Mouse (Mus musculus) midbrain, embryonic 12.5 days (tissue): Measurements from ENCODE around the gene Kcnh6. TPM values are rescaled to one million over a fixed set of nuclear protein-coding genes. Genes with fewer than 3 reads are reported as not detected.
"Not testable (repeated sequence)": the region's sequence is repeated elsewhere in the genome, so short reads cannot be mapped to it uniquely, and the experiment has no call there.

Source experiments
- ATAC-seq: fragments of 200-750 bp; cut with Nextera tagmentation; 2 replicates; pipeline ENCODE4 v1.8.0; 2017; ENCODE audit warnings: low read depth, moderate TSS enrichment, moderate library complexity; ENCODE audit not compliant: low FRiP score
- H3K27ac ChIP-seq: fragments of 300-500 bp; sonication (generic); replicated peaks from 2 replicates; pipeline ENCODE4 v1.5.1; 2016; ENCODE audit warnings: mild to moderate bottlenecking
- H3K27me3 ChIP-seq: fragments of 300-500 bp; sonication (generic); 2 replicates; pipeline ENCODE4 v1.6.1; 2016; ENCODE audit warnings: mild to moderate bottlenecking
- H3K36me3 ChIP-seq: fragments of 300-500 bp; sonication (generic); 2 replicates; pipeline ENCODE4 v1.6.1; 2016
- H3K4me1 ChIP-seq: fragments of 300-500 bp; sonication (generic); 2 replicates; pipeline ENCODE4 v1.6.1; 2016
- H3K4me2 ChIP-seq: fragments of 300-500 bp; sonication (generic); replicated peaks from 2 replicates; pipeline ENCODE4 v1.6.1; 2016; ENCODE audit warnings: mild to moderate bottlenecking, moderate library complexity
- H3K4me3 ChIP-seq: fragments of 300-500 bp; sonication (generic); 2 replicates; pipeline ENCODE4 v1.5.1; 2016; ENCODE audit warnings: mild to moderate bottlenecking
- H3K9ac ChIP-seq: fragments of 300-500 bp; sonication (generic); replicated peaks from 2 replicates; pipeline ENCODE4 v1.6.1; 2016; ENCODE audit warnings: mild to moderate bottlenecking, moderate library complexity
- H3K9me3 ChIP-seq: fragments of 300-500 bp; sonication (generic); 2 replicates; pipeline ENCODE4 v1.6.1; 2016; ENCODE audit warnings: mild to moderate bottlenecking
- WGBS: fragments of 180-500 bp; shearing (Covaris S2); methylation state at CpG from one replicate; pipeline ENCODE4 v1.1.7; 2016; 5-methylcytosine and 5-hydroxymethylcytosine counted together
- polyA plus RNA-seq: library from polyadenylated mRNA; unstranded; fragments of >200 nt; fragmentation: Nextera tagmentation; extraction: Ambion mirVana; gene quantifications from 2 replicates; pipeline ENCODE4 v1.2.1, GENCODE M21; 2016

The Kcnh6 gene
- polyA plus RNA-seq, 1 experiment from 2014 or later: 0.56 TPM

GRCm38 (mm10) chr11:106020051-106020763 lies 12.3 kb downstream of the Kcnh6 start:
- peak; percentile 56; the same call in 1 of the 2 replicates for ATAC-seq
- H3K27ac ChIP-seq: 0 out of 2 replicates have a peak overlapping the region, but pooled peaks have one; percentile 6
- peaks cover 37% of the 10 kb centered on the region for H3K27me3 ChIP-seq
- peaks cover 10% of the 10 kb centered on the region for H3K4me1 ChIP-seq
- 1% methylated on average over 50 of the region's 50 CpGs for WGBS
- peak overlapping the region; percentile 80 for H3K4me2 ChIP-seq
- peak overlapping the region; percentile 49 for H3K9ac ChIP-seq
- peak overlapping the region; percentile 43 for H3K4me3 ChIP-seq
- no peaks in the 10 kb centered on the region for H3K9me3 ChIP-seq
- no peaks in the 10 kb centered on the region for H3K36me3 ChIP-seq

GRCm38 (mm10) chr11:106025774-106026173 lies 17.9 kb downstream of the Kcnh6 start:
- no peak overlapping the region for H3K9ac ChIP-seq
- peaks cover 22% of the 10 kb centered on the region for H3K27me3 ChIP-seq
- ATAC-seq: no peak
- H3K36me3 ChIP-seq: no peaks in the 10 kb centered on the region
- WGBS: 84% methylated on average over 3 of the region's 3 CpGs
- H3K4me1 ChIP-seq: no peaks in the 10 kb centered on the region
- H3K4me2 ChIP-seq: no peak overlapping the region
- no peak overlapping the region for H3K4me3 ChIP-seq
- no peaks in the 10 kb centered on the region for H3K9me3 ChIP-seq
- no peak overlapping the region for H3K27ac ChIP-seq

GRCm38 (mm10) chr11:106026465-106027151 lies 18.7 kb downstream of the Kcnh6 start:
- Histone ChIP-seq H3K4me2 (no peak overlapping the region), H3K27me3 (peaks cover 15% of the 10 kb centered on the region), H3K27ac (no peak overlapping the region), H3K4me3 (no peak overlapping the region), H3K9me3 (no peaks in the 10 kb centered on the region), H3K9ac (no peak overlapping the region), H3K36me3 (no peaks in the 10 kb centered on the region), H3K4me1 (no peaks in the 10 kb centered on the region)
- ATAC-seq: no peak
- 41% methylated on average over 11 of the region's 11 CpGs for WGBS

- H3K4me2 ChIP-seq: no peak overlapping the region
- ATAC-seq: no peak
- H3K4me1 ChIP-seq: no peaks in the 10 kb centered on the region
- WGBS: 92% methylated on average over 5 of the region's 5 CpGs
- H3K4me3 ChIP-seq: no peak overlapping the region
- no peaks in the 10 kb centered on the region for H3K9me3 ChIP-seq
- no peak overlapping the region for H3K9ac ChIP-seq
- H3K27ac ChIP-seq: no peak overlapping the region
- no peaks in the 10 kb centered on the region for H3K36me3 ChIP-seq
- 0 out of 2 replicates have a peak, but pooled peaks cover 10% of the 10 kb centered on the region for H3K27me3 ChIP-seq
Measured at GRCm38 (mm10) chr11:106027607-106028006, 19.7 kb downstream of the Kcnh6 start.

GRCm38 (mm10) chr11:106032074-106032473 lies 24.1 kb downstream of the Kcnh6 start:
- Histone ChIP-seq H3K27ac (peak overlapping the region; percentile 73; the same call in 1 of the 2 replicates), H3K9ac (0 out of 2 replicates have a peak overlapping the region, but pooled peaks have one; percentile 37), H3K4me2 (peak overlapping the region; percentile 30), H3K4me1 (peaks cover 11% of the 10 kb centered on the region), H3K4me3 (peak overlapping the region; percentile 38)
- not testable (repeated sequence) for H3K9me3 ChIP-seq, ATAC-seq, H3K36me3 ChIP-seq, H3K27me3 ChIP-seq
- WGBS: 23% methylated on average over 12 of the region's 25 CpGs

GRCm38 (mm10) chr11:106033491-106033919 lies 25.6 kb downstream of the Kcnh6 start:
- Histone ChIP-seq H3K4me3 (peak overlapping the region; percentile 19; the same call in 1 of the 2 replicates), H3K27ac (peak overlapping the region; percentile 76), H3K9ac (peak overlapping the region; percentile 35), H3K4me1 (peaks cover 21% of the 10 kb centered on the region), H3K9me3 (no peaks in the 10 kb centered on the region), H3K4me2 (peak overlapping the region; percentile 37), H3K27me3 (no peaks in the 10 kb centered on the region), H3K36me3 (no peaks in the 10 kb centered on the region)
- ATAC-seq: no peak
- 35% methylated on average over 11 of the region's 11 CpGs for WGBS

GRCm38 (mm10) chr11:106034986-106035385 lies 27.1 kb downstream of the Kcnh6 start:
- 90% methylated on average over 9 of the region's 9 CpGs for WGBS
- no peak overlapping the region for H3K4me2 ChIP-seq
- H3K4me1 ChIP-seq: peaks cover 26% of the 10 kb centered on the region
- no peak overlapping the region for H3K4me3 ChIP-seq
- no peak for ATAC-seq
- no peaks in the 10 kb centered on the region for H3K36me3 ChIP-seq
- no peaks in the 10 kb centered on the region for H3K9me3 ChIP-seq
- H3K27me3 ChIP-seq: no peaks in the 10 kb centered on the region
- no peak overlapping the region for H3K9ac ChIP-seq
- H3K27ac ChIP-seq: no peak overlapping the region

- WGBS: under 1% methylated on average over 66 of the region's 66 CpGs
- H3K27ac ChIP-seq: peak within 1 kb of the TSS; percentile 91
- peak; percentile 99 for ATAC-seq
- no peaks in the 10 kb centered on the region for H3K36me3 ChIP-seq
- H3K9ac ChIP-seq: peak within 1 kb of the TSS; percentile 87
- H3K27me3 ChIP-seq: no peaks in the 10 kb centered on the region
- H3K4me1 ChIP-seq: peaks cover 26% of the 10 kb centered on the region
- no peaks in the 10 kb centered on the region for H3K9me3 ChIP-seq
- H3K4me3 ChIP-seq: peak within 1 kb of the TSS; percentile 99
- H3K4me2 ChIP-seq: peak within 1 kb of the TSS; percentile 73
Measured at GRCm38 (mm10) chr11:106036548-106037417, 28.9 kb downstream of the Kcnh6 start, which contains the start of gene Dcaf7. Dcaf7 (plus strand) TSS chr11:106036872.

- H3K4me3 ChIP-seq: peak overlapping the region; percentile 99
- peak overlapping the region; percentile 73 for H3K4me2 ChIP-seq
- H3K9ac ChIP-seq: peak overlapping the region; percentile 87
- peak overlapping the region; percentile 91 for H3K27ac ChIP-seq
- H3K27me3 ChIP-seq: no peaks in the 10 kb centered on the region
- WGBS: 0% methylated on average over 13 of the region's 13 CpGs
- H3K4me1 ChIP-seq: peaks cover 26% of the 10 kb centered on the region
- H3K9me3 ChIP-seq: no peaks in the 10 kb centered on the region
- H3K36me3 ChIP-seq: no peaks in the 10 kb centered on the region
- no peak; the same call in 1 of the 2 replicates for ATAC-seq
Measured at GRCm38 (mm10) chr11:106037418-106037751, 29.5 kb downstream of the Kcnh6 start.

- ATAC-seq: no peak
- H3K27me3 ChIP-seq: no peaks in the 10 kb centered on the region
Measured at GRCm38 (mm10) chr11:106044349-106044748, 36.4 kb downstream of the Kcnh6 start.

GRCm38 (mm10) chr11:106045256-106045655 lies 37.3 kb downstream of the Kcnh6 start:
- Histone ChIP-seq H3K4me3 (no peak overlapping the region), H3K27ac (no peak overlapping the region), H3K27me3 (no peaks in the 10 kb centered on the region), H3K4me1 (no peaks in the 10 kb centered on the region), H3K9ac (no peak overlapping the region), H3K4me2 (no peak overlapping the region), H3K9me3 (no peaks in the 10 kb centered on the region), H3K36me3 (peaks cover 30% of the 10 kb centered on the region)
- WGBS: 94% methylated on average over 1 of the region's 1 CpGs
- ATAC-seq: no peak

More at GRCm38 (mm10) chr11:106044349-106044748, 36.4 kb downstream of the Kcnh6 start:
- no peak overlapping the region for H3K9ac ChIP-seq
- H3K9me3 ChIP-seq: no peaks in the 10 kb centered on the region
- no peak overlapping the region for H3K4me3 ChIP-seq
- no peak overlapping the region for H3K4me2 ChIP-seq
- peaks cover 25% of the 10 kb centered on the region for H3K36me3 ChIP-seq
- no peak overlapping the region for H3K27ac ChIP-seq
- H3K4me1 ChIP-seq: no peaks in the 10 kb centered on the region
